Mouse (Mus musculus) mouse embryonic stem cell (cell line): ENCODE data around the gene Zfp827.

Source experiments
- in situ Hi-C, 2 experiments: fragments of 300-500 bp; cut with MboI; formaldehyde crosslinking; loops; 1 replicate in 1 of 2; 3 replicates in 1 of 2; pipeline ENCODE4 v1.14.3; 2019 to 2020; ENCODE audit warnings: low sequenced_read_pairs in 2 of 2, low pct_unique_long_range_greater_than_20kb in 1 of 2, mixed read lengths in 1 of 2; ENCODE audit not compliant: unreplicated experiment in 1 of 2

The Zfp827 gene

GRCm38 (mm10) chr8:79239320-79239719 is 211.1 kb downstream of the Zfp827 start:
- in situ Hi-C loops, result no loop called here

GRCm38 (mm10) chr8:79239996-79240395 is 211.8 kb downstream of the Zfp827 start:
- in situ Hi-C loops, result no loop called here
